Mouse (Mus musculus) thymus, adult 2 months (tissue): ENCODE measurements around the gene Tecpr2. TPM values are rescaled to one million over a fixed set of nuclear protein-coding genes. Genes with fewer than 3 reads are reported as not detected.

Experiments
- DNase-seq: peaks from one replicate; pipeline ENCODE4 v3.0.0; 2021
- H3K27ac ChIP-seq: fragments of 200-500 bp; 2 replicates; pipeline ENCODE4 v1.5.1; 2012; ENCODE audit warnings: low read length, control low read depth; ENCODE audit not compliant: control insufficient read depth, insufficient read depth
- H3K27me3 ChIP-seq: fragments of 200-500 bp; 2 replicates; pipeline ENCODE4 v1.6.1; 2012; ENCODE audit warnings: mild to moderate bottlenecking, low read length, moderate library complexity, mixed read lengths; ENCODE audit not compliant: control insufficient read depth, insufficient read depth
- H3K36me3 ChIP-seq: fragments of 200-500 bp; 2 replicates; pipeline ENCODE4 v1.6.1; 2012; ENCODE audit warnings: mild to moderate bottlenecking, low read length, moderate library complexity; ENCODE audit not compliant: control insufficient read depth, insufficient read depth
- H3K4me1 ChIP-seq: fragments of 200-500 bp; replicated peaks from 2 replicates; pipeline ENCODE4 v1.6.1; 2012; ENCODE audit warnings: low read length; ENCODE audit not compliant: control insufficient read depth, insufficient read depth
- H3K4me3 ChIP-seq: fragments of 200-500 bp; 2 replicates; pipeline ENCODE4 v1.5.1; 2012; ENCODE audit warnings: mild to moderate bottlenecking, low read length, control low read depth, moderate library complexity; ENCODE audit not compliant: control insufficient read depth, insufficient read depth
- CTCF ChIP-seq: fragments of 200-500 bp; IDR thresholded peaks from 2 replicates; pipeline ENCODE4 v1.5.1; 2012; ENCODE audit warnings: mild to moderate bottlenecking, control low read depth, low read length, moderate library complexity, borderline replicate concordance; ENCODE audit not compliant: control insufficient read depth, poor library complexity, insufficient read depth; ENCODE audit errors: extremely low read depth
- POLR2A ChIP-seq: fragments of 200-500 bp; IDR thresholded peaks from 2 replicates; pipeline ENCODE4 v1.6.1; 2012; ENCODE audit warnings: mild to moderate bottlenecking, low read length, control low read depth, moderate library complexity; ENCODE audit not compliant: control insufficient read depth, poor library complexity, insufficient read depth; ENCODE audit errors: extremely low read depth
- WGBS: fragments of 180-500 bp; shearing (Covaris S2); methylation state at CpG from one replicate; pipeline ENCODE4 v1.1.7; 2018; 5-methylcytosine and 5-hydroxymethylcytosine counted together
- polyA plus RNA-seq: library from polyadenylated mRNA; depleted of rRNA; stranded (reverse); fragments of >200 nt; gene quantifications from 2 replicates; pipeline ENCODE4 v1.2.3, GENCODE M21; 2012

The Tecpr2 gene
- polyA plus RNA-seq, 1 experiment = 9.3 TPM

- TF ChIP-seq CTCF (no peak), POLR2A (no peak)
- Histone ChIP-seq H3K27ac (no peak overlapping the region), H3K4me1 (no peaks in the 10 kb centered on the region), H3K4me3 (no peak overlapping the region), H3K36me3 (no peaks in the 10 kb centered on the region), H3K27me3 (no peaks in the 10 kb centered on the region)
- 81% methylated on average over 3 of the region's 3 CpGs for whole genome bisulfite sequencing
- no peak for DNase-seq
Measured at GRCm38 (mm10) chr12:110965500-110965899, 76.4 kb downstream of the Tecpr2 start.

DNA sequence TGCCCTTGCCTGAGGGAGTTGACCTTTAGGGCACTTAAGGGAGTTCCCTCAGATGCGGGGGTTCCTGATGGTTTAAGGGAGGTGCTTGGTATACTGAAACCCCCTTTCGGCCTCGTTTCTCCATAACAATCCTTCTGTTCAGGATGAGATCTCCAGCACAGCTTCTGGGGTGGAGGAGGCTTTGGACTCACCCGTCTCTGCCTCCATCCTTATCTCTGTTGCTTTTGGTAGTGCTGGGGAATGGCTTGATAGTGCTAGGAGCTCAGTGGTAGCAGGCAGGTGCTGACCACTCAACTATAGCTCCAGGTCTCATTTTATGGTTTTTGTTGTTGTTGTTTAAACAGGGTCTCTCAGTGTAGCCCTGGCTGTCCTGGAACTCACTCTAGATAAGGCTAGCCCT, 77.0 kb downstream of the Tecpr2 start:
- Histone ChIP-seq H3K4me1 (no peaks in the 10 kb centered on the region), H3K4me3 (no peak overlapping the region), H3K36me3 (no peaks in the 10 kb centered on the region), H3K27me3 (no peaks in the 10 kb centered on the region), H3K27ac (no peak overlapping the region)
- no peak for DNase-seq
- TF ChIP-seq POLR2A (no peak), CTCF (no peak)
- 95% methylated on average over 4 of the region's 4 CpGs for WGBS

DNA sequence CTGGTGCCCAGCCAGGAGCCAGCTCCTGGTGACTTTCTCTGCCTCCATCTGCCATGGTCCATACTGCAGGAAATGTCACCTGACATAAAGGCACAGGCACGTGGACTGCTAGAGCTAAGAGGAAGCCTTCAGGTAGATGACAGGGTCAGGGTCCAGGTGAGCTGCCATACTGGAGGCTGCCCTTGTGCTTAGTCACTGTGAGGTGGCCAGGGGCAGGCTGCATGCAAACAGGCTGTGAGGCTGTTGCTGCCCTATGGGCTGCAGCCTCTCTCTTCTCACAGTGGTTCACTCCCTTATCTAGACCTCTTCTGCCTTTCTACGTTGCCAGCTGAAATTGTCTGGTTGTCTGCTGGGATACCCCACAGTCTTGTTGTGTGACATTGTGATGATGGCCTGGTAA, 78.1 kb downstream of the Tecpr2 start:
- H3K27ac ChIP-seq = no peak overlapping the region
- DNase-seq = no peak
- H3K4me1 ChIP-seq = no peaks in the 10 kb centered on the region
- WGBS = 96% methylated on average over 2 of the region's 2 CpGs
- H3K36me3 ChIP-seq = no peaks in the 10 kb centered on the region
- TF ChIP-seq CTCF (no peak), POLR2A (no peak)
- no peak overlapping the region for H3K4me3 ChIP-seq
- no peaks in the 10 kb centered on the region for H3K27me3 ChIP-seq

GRCm38 (mm10) chr12:110970408-110970807, 81.3 kb downstream of the Tecpr2 start:
- 96% methylated on average over 5 of the region's 5 CpGs for WGBS
- Histone ChIP-seq H3K27ac (no peak overlapping the region), H3K27me3 (no peaks in the 10 kb centered on the region), H3K4me3 (no peak overlapping the region), H3K4me1 (no peaks in the 10 kb centered on the region), H3K36me3 (no peaks in the 10 kb centered on the region)
- DNase-seq = no peak
- TF ChIP-seq POLR2A (no peak), CTCF (no peak)

DNA sequence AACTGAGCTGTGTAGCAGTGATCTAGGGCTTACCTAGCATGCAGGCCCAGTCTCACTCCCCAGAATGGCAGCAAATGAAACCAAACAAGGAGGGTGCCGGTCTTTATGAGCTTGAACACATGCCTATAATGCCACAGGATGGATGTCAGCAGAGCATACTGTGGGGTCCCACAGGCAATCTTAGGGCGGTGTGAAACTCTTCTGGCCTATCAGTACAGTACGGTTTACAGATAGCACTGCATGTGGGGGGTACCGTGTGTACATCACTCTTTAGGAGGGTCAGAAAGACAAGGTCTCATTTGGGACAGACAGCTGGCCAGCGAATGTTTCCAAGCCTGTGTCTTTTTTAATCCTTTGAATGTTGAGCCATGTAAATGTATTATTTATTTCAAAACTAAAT, 82.9 kb downstream of the Tecpr2 start:
- H3K4me1 ChIP-seq = no peaks in the 10 kb centered on the region
- no peaks in the 10 kb centered on the region for H3K36me3 ChIP-seq
- no peak for DNase-seq
- H3K27me3 ChIP-seq = no peaks in the 10 kb centered on the region
- H3K4me3 ChIP-seq = no peak overlapping the region
- no peak overlapping the region for H3K27ac ChIP-seq
- WGBS = 99% methylated on average over 5 of the region's 5 CpGs
- TF ChIP-seq POLR2A (no peak), CTCF (no peak)

DNA sequence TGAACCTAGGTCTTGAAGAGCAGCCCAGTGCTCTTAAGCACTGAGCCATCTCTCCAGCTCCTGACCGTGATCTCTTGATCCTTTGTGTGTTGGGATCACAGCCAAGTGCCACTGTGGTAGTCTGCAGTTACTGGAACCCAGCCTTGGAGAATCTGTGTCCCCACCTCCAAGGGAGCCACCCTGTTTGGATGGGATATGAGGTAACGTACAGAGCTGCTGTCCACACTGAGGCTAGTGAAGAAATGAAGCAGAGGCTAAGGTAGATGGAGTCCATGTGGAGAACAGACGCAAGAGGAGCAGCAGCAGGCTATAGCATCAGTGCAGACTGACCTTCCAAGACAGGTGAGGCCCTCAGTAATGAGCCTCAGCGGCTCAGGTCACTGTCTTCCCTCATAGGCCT, 84.8 kb downstream of the Tecpr2 start:
- TF ChIP-seq CTCF = no peak
- no peak for TF ChIP-seq POLR2A
- no peak for DNase-seq
- no peak overlapping the region for H3K4me3 ChIP-seq
- 96% methylated on average over 4 of the region's 4 CpGs for WGBS
- no peaks in the 10 kb centered on the region for H3K27me3 ChIP-seq
- H3K36me3 ChIP-seq = no peaks in the 10 kb centered on the region
- peaks cover 9% of the 10 kb centered on the region for H3K4me1 ChIP-seq
- H3K27ac ChIP-seq = no peak overlapping the region

- no peaks in the 10 kb centered on the region for H3K36me3 ChIP-seq
- peaks cover 12% of the 10 kb centered on the region for H3K4me1 ChIP-seq
- no peaks in the 10 kb centered on the region for H3K27me3 ChIP-seq
- H3K27ac ChIP-seq = no peak overlapping the region
- 89% methylated on average over 7 of the region's 7 CpGs for WGBS
- no peak overlapping the region for H3K4me3 ChIP-seq
- TF ChIP-seq POLR2A (no peak), CTCF (no peak)
- DNase-seq = no peak
Measured at GRCm38 (mm10) chr12:110974295-110974694, 85.2 kb downstream of the Tecpr2 start.
